Mouse (Mus musculus) gastrocnemius, adult 18-20 months (tissue): Measurements from ENCODE around the gene Tesk2. TPM values are rescaled to one million over a fixed set of nuclear protein-coding genes. Genes with fewer than 3 reads are reported as not detected.

ENCODE experiments used
- DNase-seq: peaks from one replicate; pipeline ENCODE4 v3.0.0; 2021; ENCODE audit warnings: low spot score
- total RNA-seq, 2 experiments: library from RNA; stranded (reverse); gene quantifications; 2 replicates each; pipeline ENCODE4 v1.2.3; 2021

Tesk2 gene
- total RNA-seq, 2 experiments from 2014 or later = 1.6 to 1.8 TPM

DNA sequence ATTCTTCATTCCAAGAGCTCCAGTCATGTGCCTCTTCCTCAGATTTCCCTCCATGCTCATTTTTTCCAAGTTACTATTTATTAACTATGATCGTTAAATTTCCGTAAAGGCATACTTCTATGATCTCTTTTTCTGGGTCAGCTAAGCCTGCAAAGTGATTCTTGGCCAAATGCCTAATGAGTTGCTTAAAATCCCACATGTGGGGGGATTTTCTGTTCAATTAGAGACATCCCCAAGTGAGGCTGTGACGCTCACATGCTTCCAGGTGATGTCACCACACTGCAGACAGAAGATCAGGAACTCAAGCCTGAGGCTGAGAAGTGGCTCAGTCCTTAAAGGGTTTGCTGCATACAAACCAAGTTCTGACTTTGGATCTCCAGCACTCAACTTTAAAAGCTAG is 129.2 kb downstream of the Tesk2 start:
- DNase-seq = no peak

DNA sequence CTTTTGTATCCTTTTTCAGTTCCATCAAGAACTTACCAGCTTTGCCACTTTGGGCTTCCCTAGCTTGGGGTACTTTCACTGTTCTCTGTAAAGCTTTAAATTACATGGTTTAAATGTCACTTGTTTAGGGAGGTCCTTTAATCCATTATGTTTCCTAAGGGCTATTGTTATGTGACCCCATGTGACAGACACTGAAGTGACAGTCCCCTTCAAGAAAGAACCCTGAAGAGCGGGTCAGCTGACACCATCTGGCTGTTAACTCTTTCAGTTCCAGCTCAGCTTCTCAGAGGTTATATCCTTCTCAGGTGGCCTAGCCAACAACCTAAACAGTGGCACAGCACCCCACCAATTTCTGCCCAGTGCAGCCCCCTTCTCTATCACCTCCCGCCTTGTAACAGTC is 133.5 kb downstream of the Tesk2 start:
- no peak for DNase-seq

Other genes with a start within 250 kb of the Tesk2 start
- gene Ipp, start 213.4 kb upstream of the Tesk2 start, total RNA-seq = 10 to 100 TPM; 19.0 to 20.8 TPM
- gene Tmem69, start 165.0 kb upstream of the Tesk2 start, total RNA-seq = 10 to 100 TPM; 18.1 to 18.5 TPM
- 10 to 100 TPM; 38.7 to 40.9 TPM for gene Gpbp1l1, start 163.3 kb upstream of the Tesk2 start, total RNA-seq
- 1 to 10 TPM; 1.3 to 1.7 TPM for gene Ccdc17, start 124.3 kb upstream of the Tesk2 start, total RNA-seq
- gene Nasp, start 93.0 kb upstream of the Tesk2 start, total RNA-seq = 10 to 100 TPM in 1 of 2 experiments, 1 to 10 TPM in 1; 9.1 to 10.6 TPM
- 100 to 1,000 TPM; 182 to 198 TPM for gene Akr1a1, start 69.3 kb upstream of the Tesk2 start, total RNA-seq
- 100 to 1,000 TPM; 267 to 272 TPM for gene Prdx1, start 35.4 kb upstream of the Tesk2 start, total RNA-seq
- 10 to 100 TPM; 33.3 to 34.9 TPM for gene Mmachc, start 12.5 kb upstream of the Tesk2 start, total RNA-seq
- gene Ccdc163, start 12.4 kb upstream of the Tesk2 start, total RNA-seq = 1 to 10 TPM; 2.2 to 2.6 TPM
- 1 to 10 TPM; 3.7 to 4.7 TPM for gene Toe1, start 86.7 kb downstream of the Tesk2 start, total RNA-seq
- under 1 TPM; 0.80 to 0.88 TPM for gene Mutyh, start 86.8 kb downstream of the Tesk2 start, total RNA-seq
- 1 to 10 TPM; 1.1 to 1.6 TPM for gene Hpdl, start 100.8 kb downstream of the Tesk2 start, total RNA-seq
- gene Zswim5, start 156.4 kb downstream of the Tesk2 start, total RNA-seq = under 1 TPM; 0.07 to 0.19 TPM